Mouse (Mus musculus): ENCODE measurements around the gene Arg2.

DNA sequence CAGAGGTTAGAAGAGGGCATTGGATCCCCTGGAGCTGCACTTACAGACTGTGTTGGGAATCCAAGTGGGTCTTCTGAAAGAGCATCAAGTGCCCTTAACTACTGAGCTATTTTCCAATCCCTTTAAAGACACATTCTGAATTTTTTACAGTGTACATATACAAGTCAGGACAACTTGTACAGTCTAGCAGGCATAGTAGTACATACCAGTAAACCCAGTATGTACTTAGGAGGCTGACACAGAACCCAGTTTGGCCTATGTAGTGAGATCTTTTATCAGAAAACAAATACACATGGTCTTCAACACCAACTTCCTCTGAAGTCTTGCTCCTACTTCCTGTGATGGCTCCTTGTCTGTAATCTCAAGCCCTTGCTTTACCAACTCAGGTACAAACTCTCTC is 8.4 kb downstream of the Arg2 start:
- no peak for TF ChIP-seq CTCF (IDR thresholded peaks at IDR 0.05 in 2 of 3, conservative IDR thresholded peaks at IDR 0.05 in 1 of 3; ENCODE audit: control insufficient read depth in 1 of 3, insufficient read depth in 1 of 3, low read depth in 2 of 3, low read length in 3 of 3, poor library complexity in 1 of 3, severe bottlenecking in 1 of 3)
- TF ChIP-seq POLR2AphosphoS5 (IDR thresholded peaks at IDR 0.05; ENCODE audit: borderline replicate concordance, low read depth, low read length), result no peak
- no peak for TF ChIP-seq EP300 (IDR thresholded peaks at IDR 0.05; ENCODE audit: low read depth in 1 of 2, low read length in 2 of 2)

Measured in MEL (cell line).